Mouse (Mus musculus) midbrain, embryonic 16.5 days (tissue): ENCODE results near the gene Sema4d. TPM values are rescaled to one million over a fixed set of nuclear protein-coding genes. Genes with fewer than 3 reads are reported as not detected.

Experiments used
- ATAC-seq: fragments of 200-750 bp; cut with Nextera tagmentation; 2 replicates; pipeline ENCODE4 v1.8.0; 2017; ENCODE audit warnings: moderate TSS enrichment
- H3K27ac ChIP-seq: fragments of 300-500 bp; sonication (generic); 2 replicates; pipeline ENCODE4 v1.5.1; 2014; ENCODE audit warnings: mild to moderate bottlenecking, low read length, mixed read lengths
- H3K27me3 ChIP-seq: fragments of 300-500 bp; sonication (generic); 2 replicates; pipeline ENCODE4 v1.6.1; 2014; ENCODE audit warnings: low read depth, low read length, mixed read lengths; ENCODE audit not compliant: control insufficient read depth, insufficient read depth
- H3K36me3 ChIP-seq: fragments of 300-500 bp; sonication (generic); 2 replicates; pipeline ENCODE4 v1.6.1; 2014; ENCODE audit warnings: mild to moderate bottlenecking, low read length, moderate library complexity, mixed read lengths; ENCODE audit not compliant: control insufficient read depth, insufficient read depth
- H3K4me1 ChIP-seq: fragments of 300-500 bp; sonication (generic); 2 replicates; pipeline ENCODE4 v1.6.1; 2014; ENCODE audit warnings: mild to moderate bottlenecking, low read length, mixed read lengths; ENCODE audit not compliant: control insufficient read depth, insufficient read depth
- H3K4me2 ChIP-seq: fragments of 300-500 bp; sonication (generic); 2 replicates; pipeline ENCODE4 v1.6.1; 2014; ENCODE audit warnings: mild to moderate bottlenecking, low read length, mixed read lengths
- H3K4me3 ChIP-seq: fragments of 300-500 bp; sonication (generic); 2 replicates; pipeline ENCODE4 v1.5.1; 2014; ENCODE audit warnings: low read depth, mild to moderate bottlenecking, low read length, moderate library complexity, mixed read lengths
- H3K9ac ChIP-seq: fragments of 300-500 bp; sonication (generic); 2 replicates; pipeline ENCODE4 v1.6.1; 2014; ENCODE audit warnings: low read depth, low read length, mixed read lengths
- H3K9me3 ChIP-seq: fragments of 300-500 bp; sonication (generic); replicated peaks from 2 replicates; pipeline ENCODE4 v1.6.1; 2014; ENCODE audit warnings: mild to moderate bottlenecking, low read length, mixed read lengths; ENCODE audit not compliant: control insufficient read depth, poor library complexity, severe bottlenecking
- WGBS: fragments of 180-500 bp; shearing (Covaris S2); extraction: QIAGEN DNeasy Blood & Tissue Kit; methylation state at CpG from one replicate; pipeline ENCODE4 v1.1.7; 2014; 5-methylcytosine and 5-hydroxymethylcytosine counted together
- polyA plus RNA-seq: library from polyadenylated mRNA; unstranded; fragments of >200 nt; fragmentation: Nextera tagmentation; extraction: Ambion mirVana; gene quantifications from 2 replicates; pipeline ENCODE4 v1.2.1, GENCODE M21; 2015

Gene Sema4d
- polyA plus RNA-seq, 1 experiment from 2014 or later: 16.7 TPM

DNA sequence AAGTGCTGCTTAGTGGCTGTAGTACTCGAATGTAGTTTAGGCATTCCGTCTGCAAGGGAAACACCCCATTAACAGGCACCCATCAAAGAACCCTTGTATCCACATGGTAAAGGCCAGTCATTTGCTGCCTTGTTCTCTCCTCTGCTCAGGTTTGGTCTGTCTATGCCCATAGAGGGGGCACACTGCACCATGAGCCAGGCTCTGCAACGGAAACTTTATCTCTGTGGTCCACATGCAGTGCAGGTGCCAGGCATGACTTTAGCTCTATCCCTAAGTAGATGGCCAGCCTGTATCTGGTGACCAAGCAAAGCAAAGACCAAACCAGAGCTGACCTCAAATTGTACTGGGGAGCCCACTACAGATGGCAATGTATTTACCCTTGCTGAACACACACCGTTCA, 73.0 kb downstream of the Sema4d start:
- H3K4me3 ChIP-seq: no peak overlapping the region
- H3K4me1 ChIP-seq: no peaks in the 10 kb centered on the region
- peaks cover 10% of the 10 kb centered on the region; the same call in 1 of the 2 replicates for H3K36me3 ChIP-seq
- no peaks in the 10 kb centered on the region for H3K27me3 ChIP-seq
- no peak for ATAC-seq
- H3K9me3 ChIP-seq: no peaks in the 10 kb centered on the region
- H3K4me2 ChIP-seq: no peak overlapping the region
- no peak overlapping the region for H3K27ac ChIP-seq
- H3K9ac ChIP-seq: no peak overlapping the region
- 90% methylated on average over 4 of the region's 4 CpGs for WGBS

DNA sequence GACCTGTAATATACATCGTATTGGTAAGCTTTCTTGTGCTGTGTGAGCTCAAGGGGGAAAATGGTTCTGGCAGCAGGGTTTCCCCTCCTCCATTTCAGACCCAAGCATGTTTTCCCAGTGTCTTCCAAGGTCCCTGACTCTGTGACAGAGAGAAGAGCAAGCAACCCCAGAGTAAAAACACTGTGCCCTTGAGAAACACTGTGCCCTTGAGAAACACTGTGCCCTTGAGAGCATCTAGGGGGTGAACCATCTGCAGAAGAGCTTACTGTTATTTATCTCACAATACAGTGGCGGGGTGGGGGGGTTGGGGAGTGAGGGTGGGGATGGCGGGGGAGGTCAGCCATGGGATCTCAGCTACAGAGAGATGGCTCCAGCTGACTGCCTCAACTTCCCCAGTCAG, 74.3 kb downstream of the Sema4d start:
- WGBS: 80% methylated on average over 3 of the region's 3 CpGs
- Histone ChIP-seq H3K4me3 (no peak overlapping the region), H3K9ac (no peak overlapping the region), H3K9me3 (no peaks in the 10 kb centered on the region), H3K4me2 (no peak overlapping the region), H3K27ac (no peak overlapping the region), H3K27me3 (no peaks in the 10 kb centered on the region), H3K4me1 (no peaks in the 10 kb centered on the region), H3K36me3 (peaks cover 12% of the 10 kb centered on the region; the same call in 1 of the 2 replicates)
- ATAC-seq: no peak

DNA sequence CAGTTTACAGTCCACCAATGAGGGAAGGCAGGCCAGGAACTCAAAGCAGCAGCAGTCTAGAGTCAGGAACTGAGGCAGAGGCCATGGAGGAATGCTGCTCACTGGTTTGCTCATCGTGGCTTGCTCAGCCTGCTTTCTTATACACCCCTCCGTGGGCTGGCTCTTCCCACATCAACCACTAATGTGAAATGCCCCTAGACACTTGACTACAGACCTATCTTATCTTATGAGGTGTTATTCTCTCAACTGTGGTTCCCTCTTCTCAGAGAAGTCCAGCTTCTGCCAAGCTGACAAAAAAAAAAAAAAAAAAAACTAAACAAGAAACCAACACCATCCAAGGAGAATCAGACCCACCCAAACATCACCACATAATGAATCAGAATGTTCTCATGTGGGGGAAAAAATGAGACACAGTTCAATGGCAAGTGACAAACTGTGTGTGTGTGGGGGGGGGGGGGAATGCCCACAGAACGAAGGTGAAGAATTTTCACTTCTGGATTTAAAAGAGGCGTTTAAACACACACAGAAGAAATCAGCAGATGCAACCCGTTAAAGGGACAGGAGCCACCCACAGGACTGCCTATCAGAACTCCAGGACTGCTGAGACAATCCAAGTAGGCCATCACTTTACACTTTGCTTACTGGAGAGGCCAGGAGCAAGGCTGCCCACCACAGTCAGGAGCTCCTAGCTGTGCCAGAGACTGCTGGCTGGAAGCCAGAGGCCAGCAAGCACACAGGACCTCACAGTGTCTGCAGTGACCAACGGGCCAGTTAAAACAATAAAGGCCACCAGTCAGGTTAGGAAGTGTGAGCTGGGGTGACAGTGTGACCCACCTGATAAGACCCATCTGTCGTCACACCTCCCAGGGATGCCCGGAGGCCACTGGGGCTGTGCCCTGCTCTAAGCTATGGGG, 76.9 kb downstream of the Sema4d start:
- 87% methylated on average over 8 of the region's 8 CpGs for WGBS
- ATAC-seq: no peak
- H3K4me1 ChIP-seq: no peaks in the 10 kb centered on the region

DNA sequence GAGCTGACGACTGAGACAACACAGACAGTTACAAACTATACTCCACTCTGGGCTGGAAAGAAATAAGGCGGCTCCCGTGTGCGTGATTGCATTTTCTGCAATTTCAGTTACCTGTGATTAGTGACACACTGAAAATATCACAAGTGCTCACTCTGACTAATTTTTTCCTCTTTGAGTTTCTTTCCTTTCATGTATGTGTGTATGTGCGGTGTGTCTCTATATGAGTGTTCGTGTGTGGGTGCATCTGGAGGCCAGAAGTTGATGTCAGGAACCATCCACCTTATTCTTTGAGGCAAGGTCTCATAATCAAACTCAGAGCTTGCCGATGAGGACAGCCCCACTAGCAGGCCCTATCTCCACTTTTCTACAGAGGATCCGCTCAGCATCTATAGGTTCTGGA, 81.5 kb downstream of the Sema4d start:
- Histone ChIP-seq H3K9me3 (no peaks in the 10 kb centered on the region), H3K4me1 (no peaks in the 10 kb centered on the region), H3K27ac (no peak overlapping the region), H3K27me3 (no peaks in the 10 kb centered on the region), H3K36me3 (peaks cover 15% of the 10 kb centered on the region), H3K9ac (no peak overlapping the region), H3K4me3 (no peak overlapping the region), H3K4me2 (no peak overlapping the region)
- ATAC-seq: no peak
- 95% methylated on average over 8 of the region's 8 CpGs for WGBS

More for the DNA sequence above, 76.9 kb downstream of the Sema4d start:
- H3K9ac ChIP-seq: no peak overlapping the region
- H3K27me3 ChIP-seq: no peaks in the 10 kb centered on the region
- no peak overlapping the region for H3K4me3 ChIP-seq
- H3K4me2 ChIP-seq: no peak overlapping the region
- H3K9me3 ChIP-seq: no peaks in the 10 kb centered on the region
- H3K36me3 ChIP-seq: peaks cover 20% of the 10 kb centered on the region; the same call in 1 of the 2 replicates
- H3K27ac ChIP-seq: no peak overlapping the region

DNA sequence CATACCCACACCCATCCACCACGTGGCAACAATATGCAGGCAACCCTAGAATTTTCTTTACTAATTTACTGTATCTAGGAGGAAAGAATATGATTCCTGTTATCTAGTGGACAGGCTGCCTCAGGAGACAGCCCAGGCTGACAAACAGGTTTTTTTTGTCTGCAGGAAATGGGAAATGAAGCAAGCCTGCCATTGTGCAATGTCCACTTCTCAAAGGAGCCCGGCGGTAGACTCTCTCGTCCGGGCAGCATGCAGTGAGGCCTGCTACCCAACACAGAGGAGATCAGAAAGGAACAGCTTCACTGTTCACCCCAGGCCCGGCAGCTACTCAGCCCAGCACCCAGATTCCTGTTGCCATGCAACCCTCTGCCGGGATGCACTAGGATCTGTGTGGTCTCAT, 82.8 kb downstream of the Sema4d start:
- 72% methylated on average over 7 of the region's 7 CpGs for WGBS
- no peaks in the 10 kb centered on the region for H3K27me3 ChIP-seq

DNA sequence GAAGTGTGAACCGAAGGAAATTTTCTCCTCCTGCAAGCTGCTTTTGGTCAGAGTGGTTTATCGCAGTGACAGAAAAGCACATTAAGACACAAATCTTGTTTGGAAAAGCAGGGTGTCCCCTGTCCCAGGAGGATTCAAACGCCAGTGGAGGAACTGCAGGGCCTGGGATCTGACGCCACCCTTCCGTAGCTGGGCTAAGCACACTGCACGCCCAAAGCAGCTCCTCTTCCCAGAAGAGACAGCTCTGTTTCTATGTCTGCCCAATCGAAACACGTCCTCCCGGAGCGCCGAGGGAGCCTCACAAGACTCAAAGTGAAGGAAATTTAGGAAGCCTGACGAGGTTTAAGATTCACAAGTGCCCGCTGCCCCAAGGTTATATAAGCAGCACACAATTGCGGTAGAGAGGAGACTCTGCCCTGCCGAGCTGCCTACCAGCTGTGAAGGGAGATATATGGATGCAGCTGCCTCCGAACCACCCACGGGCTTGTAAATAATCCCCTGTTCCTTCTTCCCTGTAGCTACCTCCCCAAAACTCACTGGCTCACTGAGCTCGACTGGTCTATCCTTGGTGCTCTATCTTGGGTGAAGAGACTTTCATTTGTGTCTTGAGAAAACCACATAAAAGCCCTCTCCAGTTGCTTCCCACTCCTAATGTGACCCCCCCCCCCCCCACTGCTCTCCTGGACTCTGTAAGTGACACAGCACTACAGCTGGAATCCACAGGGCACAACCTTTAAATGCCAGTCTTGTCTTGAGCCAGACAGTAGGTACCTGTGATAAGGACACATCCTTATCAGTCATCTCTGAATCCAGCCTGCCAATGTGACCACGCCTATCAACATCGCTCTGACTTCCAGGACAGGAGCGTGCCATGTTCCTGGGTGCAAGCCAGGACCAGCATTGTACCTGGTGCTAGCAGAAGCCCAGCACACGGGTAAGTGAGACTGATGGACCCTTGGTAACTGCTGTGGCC, 87.4 kb downstream of the Sema4d start:
- Histone ChIP-seq H3K36me3 (peaks cover 13% of the 10 kb centered on the region), H3K27me3 (no peaks in the 10 kb centered on the region), H3K9ac (no peak overlapping the region), H3K4me2 (no peak overlapping the region), H3K4me3 (no peak overlapping the region), H3K27ac (no peak overlapping the region), H3K9me3 (no peaks in the 10 kb centered on the region), H3K4me1 (no peaks in the 10 kb centered on the region)
- WGBS: 70% methylated on average over 22 of the region's 22 CpGs
- ATAC-seq: no peak

More for the DNA sequence above, 82.8 kb downstream of the Sema4d start:
- Histone ChIP-seq H3K4me2 (no peak overlapping the region), H3K9ac (no peak overlapping the region), H3K36me3 (peaks cover 15% of the 10 kb centered on the region), H3K9me3 (no peaks in the 10 kb centered on the region), H3K27ac (no peak overlapping the region), H3K4me3 (no peak overlapping the region), H3K4me1 (no peaks in the 10 kb centered on the region)
- no peak for ATAC-seq

DNA sequence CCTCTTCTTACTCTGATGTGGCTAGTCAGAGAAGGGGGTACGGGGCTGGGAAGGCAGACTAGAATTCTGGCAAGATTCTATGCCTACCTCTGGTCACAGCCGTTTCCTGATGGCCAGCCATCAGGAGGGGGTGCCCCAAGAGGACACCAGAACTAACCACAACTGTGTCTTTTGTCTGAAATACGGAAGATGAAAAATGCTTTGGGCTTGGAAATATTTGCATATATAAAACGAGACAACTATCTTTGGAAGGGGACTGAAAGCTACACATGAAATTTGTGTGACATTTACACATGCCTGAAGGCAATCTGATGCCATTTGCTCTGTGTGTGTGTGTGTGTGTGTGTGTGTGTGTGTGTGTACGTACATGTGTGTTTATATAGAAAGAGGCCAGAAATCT, 89.7 kb downstream of the Sema4d start:
- Histone ChIP-seq H3K27ac (no peak overlapping the region), H3K4me3 (no peak overlapping the region), H3K27me3 (no peaks in the 10 kb centered on the region), H3K4me2 (no peak overlapping the region), H3K9me3 (no peaks in the 10 kb centered on the region), H3K9ac (no peak overlapping the region), H3K4me1 (no peaks in the 10 kb centered on the region), H3K36me3 (peaks cover 16% of the 10 kb centered on the region; the same call in 1 of the 2 replicates)
- no peak for ATAC-seq
- 77% methylated on average over 5 of the region's 5 CpGs for WGBS

DNA sequence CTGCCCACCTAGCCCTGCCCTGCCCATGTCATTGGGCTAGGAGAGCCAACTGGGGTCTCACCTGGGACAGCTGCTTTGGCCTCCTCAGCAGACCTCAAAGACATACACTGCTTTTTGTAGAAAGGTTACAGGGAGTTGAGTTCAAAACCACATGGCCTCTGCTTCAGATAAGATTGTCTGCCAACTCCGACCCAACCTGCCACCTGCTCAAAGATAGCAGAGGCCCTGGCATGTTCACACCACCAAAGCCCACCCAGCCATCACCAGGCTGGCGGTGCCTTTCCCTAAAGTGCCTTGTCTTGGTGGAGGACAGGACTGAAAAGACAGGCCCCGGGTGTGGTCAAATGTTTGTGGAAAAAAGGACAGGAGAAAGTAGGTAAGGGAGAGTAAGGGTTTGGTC, 95.2 kb downstream of the Sema4d start:
- H3K9ac ChIP-seq: no peak overlapping the region
- peaks cover 18% of the 10 kb centered on the region for H3K36me3 ChIP-seq
- no peak for ATAC-seq
- no peaks in the 10 kb centered on the region for H3K27me3 ChIP-seq
- no peaks in the 10 kb centered on the region for H3K9me3 ChIP-seq
- 95% methylated on average over 3 of the region's 3 CpGs for WGBS
- H3K4me3 ChIP-seq: no peak overlapping the region
- no peaks in the 10 kb centered on the region for H3K4me1 ChIP-seq
- no peak overlapping the region for H3K27ac ChIP-seq
- H3K4me2 ChIP-seq: no peak overlapping the region
